Mouse (Mus musculus) E14TG2a.4 (cell line): ENCODE measurements around the gene Rnf5.

Experiments used
- CTCF ChIP-seq: conservative IDR thresholded peaks from 2 replicates; pipeline ENCODE4 v1.5.1; 2014; ENCODE audit warnings: low read length
- NANOG ChIP-seq: IDR thresholded peaks from 2 replicates; pipeline ENCODE4 v1.6.1; 2014; ENCODE audit warnings: borderline replicate concordance, low read length, mixed read lengths
- POU5F1 ChIP-seq: IDR thresholded peaks from 2 replicates; pipeline ENCODE4 v1.6.1; 2014; ENCODE audit warnings: low read length, borderline replicate concordance

DNA sequence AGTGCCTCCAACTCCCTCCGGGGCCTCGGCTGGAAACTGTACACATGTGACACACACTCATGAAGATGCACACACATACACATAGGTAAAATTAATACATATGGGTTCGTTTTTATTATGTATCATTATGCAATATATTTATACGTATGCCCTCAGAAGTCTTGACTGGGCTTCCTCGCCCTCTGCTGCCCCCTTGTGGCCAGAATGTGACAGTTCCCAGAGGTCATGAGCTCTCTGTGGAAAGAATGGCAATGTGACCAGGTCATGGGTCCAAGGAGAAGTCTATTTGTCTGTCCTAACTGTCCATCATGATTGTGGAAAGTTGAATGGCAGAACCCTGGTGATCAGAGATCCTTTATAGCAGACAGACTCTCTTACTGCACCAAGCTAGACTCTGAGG is 48.0 kb downstream of the Rnf5 start:
- TF ChIP-seq CTCF = peak; percentile 67
- no peak for TF ChIP-seq NANOG
- TF ChIP-seq POU5F1 = no peak
